Mouse (Mus musculus) spleen, postnatal 10 days (tissue): ENCODE measurements at regions not wholly inside any gene's neighbourhood (a gene's known extent, or its start where the extent isn't known, plus 50 kb on each side); places are given as distances from the start of the nearest gene placed in this dataset.

Experiments
- DNase-seq, 2 experiments: peaks; one replicate each; pipeline ENCODE4 v3.0.0; 2021 to 2022; ENCODE audit warnings: low spot score in 2 of 2

DNA sequence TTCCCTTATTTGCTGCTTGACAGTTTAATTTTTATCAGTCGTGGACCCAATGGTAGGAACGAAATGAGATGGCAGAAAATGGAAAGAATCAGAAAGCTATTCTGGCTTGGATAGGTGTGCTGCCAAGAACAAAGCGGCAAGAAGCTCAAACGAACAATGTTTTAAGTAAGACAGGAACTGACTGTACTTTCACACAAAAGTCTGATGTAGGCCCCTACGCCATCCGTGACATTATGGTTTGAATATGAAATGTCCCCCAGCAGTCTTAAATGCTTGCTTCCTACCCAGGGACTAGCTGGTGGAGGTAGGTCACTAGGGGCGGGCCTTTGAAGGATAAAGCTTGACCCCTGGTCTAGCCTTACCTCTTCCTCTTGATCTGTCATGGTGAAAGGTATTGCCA lies 90.5 kb upstream of the Barx2 start:
- no peak for DNase-seq

DNA sequence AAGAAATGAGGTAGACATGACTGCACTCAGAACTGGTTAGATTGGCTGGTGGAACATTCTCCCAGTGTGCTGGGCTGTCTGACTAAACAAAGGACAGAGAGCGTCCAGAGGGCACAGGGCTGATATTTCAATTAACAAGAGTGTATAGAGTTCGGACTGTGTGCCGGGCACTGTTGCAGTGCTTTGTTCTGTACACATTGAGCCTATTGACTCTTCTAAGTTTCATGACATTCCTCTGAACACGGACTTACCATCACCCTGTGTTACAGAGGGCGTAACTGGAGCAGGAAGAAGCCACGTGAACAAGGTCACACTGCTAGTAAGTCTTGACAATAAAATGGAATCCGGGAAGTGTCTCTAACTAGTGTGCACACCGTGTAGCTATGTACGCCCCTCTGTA lies 92.1 kb upstream of the Barx2 start:
- DNase-seq: no peak

DNA sequence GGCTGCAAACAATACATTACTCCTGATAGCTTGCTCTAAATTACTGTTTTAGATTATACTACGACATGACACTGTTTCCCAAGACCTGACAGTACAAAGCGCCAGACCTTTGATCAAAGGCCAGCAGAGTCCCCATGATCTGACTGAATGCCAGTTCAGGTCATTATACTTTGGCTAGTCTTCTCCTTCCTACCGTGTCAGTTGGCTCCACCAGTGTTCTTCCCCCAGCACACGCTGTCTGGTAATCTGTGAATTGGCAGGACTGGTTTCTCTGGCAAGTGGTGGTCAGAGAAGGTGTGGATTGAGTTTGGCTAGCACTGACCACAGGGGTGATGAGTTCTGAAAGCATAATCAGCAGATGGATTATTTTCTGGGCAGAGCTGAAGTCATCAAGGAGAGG lies 93.1 kb upstream of the Barx2 start:
- no peak for DNase-seq

DNA sequence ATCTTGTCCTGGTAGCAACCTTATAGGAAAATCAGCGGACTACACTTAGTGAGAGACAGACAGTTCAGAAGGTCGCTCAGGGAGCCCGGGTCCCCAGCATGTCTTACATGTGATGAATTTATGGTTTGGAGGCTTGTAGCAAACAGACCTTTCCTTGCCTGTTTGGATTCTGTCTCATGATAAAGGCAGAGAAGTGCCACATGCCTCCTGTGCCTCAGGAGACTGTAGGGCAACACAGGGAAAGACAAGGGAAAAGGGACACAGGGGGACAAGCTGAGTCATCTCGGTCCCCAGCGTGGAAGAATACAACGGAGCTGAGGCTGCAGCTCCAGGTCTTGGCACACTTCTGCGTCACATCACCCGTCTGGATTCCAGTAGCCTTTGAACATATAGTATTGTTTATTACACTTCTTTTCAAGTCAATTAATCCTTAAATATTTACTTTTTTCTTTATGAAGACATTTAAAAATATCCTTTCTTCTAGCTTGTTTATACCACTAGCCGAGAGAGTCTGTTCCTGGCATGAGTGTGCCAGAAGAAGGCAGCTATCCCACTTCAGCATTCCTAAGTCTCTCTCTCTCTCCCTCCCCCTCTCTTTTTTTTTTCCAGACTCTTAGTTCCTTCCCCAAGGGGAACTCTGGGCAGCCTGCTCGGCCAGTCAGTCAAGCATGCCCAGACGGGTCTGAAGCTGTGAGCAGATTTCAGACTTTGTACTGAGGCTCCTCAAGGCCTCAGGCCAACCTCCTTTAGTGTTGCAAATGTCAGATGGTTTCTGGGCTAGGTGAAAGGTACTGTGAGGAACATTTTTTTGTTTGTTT lies 97.9 kb upstream of the Barx2 start:
- no peak for DNase-seq

DNA sequence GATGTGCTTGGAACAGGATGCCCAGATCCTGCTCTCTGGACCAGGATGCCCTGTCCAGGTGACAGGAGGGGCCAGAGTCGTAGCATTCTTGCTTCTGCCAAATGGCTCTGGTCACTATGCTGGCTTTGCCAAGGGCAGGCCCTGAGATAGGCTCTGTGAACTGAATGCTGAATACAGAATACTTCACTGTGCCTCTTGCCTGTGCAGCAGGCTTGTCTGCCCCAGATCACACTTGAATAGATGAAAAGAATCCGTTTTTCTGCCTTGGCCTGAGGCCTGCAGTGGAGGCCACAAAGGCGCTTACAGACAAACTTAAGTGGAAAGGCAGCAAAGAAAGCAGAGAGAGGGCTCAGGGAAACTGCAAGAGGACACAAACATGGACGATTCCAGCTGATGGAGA lies 99.7 kb upstream of the Arhgap32 start:
- no peak for DNase-seq

DNA sequence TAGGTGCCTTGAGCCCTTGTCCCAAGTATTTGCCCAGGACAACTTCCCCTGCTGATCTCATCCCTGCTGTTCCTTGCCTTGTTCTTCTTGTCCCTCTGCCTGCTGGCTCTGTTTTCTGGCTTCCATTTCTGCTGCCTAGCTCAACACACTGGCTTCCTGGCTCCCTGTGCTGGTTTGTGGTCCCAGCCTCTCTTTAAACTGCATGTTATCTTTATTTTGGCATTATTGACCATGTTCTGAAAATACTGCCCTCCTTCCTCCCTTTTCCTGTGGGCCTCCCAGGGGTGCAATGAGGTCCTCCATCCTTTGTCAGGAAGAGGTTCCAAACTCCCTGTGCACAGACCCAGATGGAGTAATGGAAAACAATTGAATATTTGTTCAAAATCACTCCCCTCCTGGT lies 97.9 kb upstream of the Arhgap32 start:
- no peak for DNase-seq

DNA sequence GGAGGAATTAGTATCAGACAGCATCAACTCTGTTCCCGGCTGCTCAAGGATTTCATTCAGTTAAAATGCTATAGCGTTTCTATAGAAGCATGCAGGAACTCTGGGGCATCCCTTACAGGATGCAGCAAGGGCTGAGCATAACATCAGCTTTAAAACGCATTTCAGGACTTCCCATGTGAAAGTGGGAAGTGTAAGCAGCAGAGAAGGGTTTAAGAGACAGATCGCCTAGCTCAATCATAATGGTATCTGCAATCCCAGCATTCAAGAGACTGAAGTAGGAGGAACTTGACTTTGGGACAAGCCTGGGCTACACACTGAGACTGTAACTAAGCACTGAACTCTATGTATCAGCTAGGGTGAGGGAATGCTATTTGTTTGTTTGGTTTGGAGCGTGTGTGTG lies 96.2 kb upstream of the Arhgap32 start:
- no peak for DNase-seq

DNA sequence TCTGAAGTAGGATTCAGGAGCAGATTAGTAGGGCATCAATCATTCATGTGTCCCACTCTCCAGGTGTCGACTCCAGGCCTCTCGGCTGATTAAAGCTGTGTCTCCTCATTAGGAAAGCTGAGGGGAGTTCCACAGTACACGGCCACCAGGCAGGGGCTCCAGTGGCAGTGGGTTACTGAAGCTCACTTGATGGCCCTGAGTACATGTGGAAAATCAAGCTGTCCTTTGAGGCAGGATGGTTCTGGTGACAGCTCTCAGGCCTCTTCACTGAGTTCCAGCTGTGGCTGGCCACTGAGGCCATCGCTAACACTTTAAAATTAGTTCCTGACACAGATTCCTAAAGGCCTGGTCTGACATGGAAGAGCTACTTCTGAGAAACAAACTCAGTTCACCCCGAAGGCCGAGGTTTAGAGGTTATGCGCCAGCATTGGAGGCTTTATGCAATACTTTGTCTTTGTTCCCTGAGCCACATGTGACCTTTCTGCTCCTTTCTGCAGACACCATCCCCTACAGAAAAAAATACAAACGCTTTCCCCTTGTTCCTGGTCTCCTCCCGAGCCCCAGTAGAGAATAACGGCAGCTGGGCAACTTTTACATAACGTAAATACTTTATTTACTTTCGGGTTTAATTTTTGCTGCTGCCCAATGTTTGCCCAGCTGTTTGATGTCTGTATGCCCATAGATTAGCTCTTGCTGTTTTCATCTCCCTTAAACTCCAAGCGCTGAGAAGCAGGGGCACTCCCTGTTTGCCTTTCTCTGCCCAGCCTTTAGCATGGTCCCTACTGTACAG lies 94.8 kb upstream of the Arhgap32 start:
- DNase-seq: no peak

DNA sequence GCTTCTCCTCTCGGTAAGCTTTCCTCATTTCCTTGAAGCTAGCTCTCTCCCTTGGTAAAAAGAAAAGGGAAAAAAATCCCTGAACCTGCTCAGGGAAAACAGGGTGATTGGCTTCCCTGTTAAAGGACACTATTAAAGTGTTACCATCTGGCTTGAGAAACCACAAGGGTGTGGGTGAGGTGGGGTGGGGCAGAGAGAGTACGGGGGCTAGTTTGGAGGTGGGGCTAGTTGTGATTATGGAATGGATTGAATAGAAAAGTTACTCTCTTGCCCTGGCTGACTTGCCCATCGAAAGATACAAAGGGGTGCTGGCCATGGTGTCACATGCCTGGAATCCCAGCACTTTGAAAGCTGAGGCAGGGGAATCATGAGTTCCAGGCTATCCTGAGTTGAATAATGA lies 94.2 kb upstream of the Arhgap32 start:
- DNase-seq: no peak

DNA sequence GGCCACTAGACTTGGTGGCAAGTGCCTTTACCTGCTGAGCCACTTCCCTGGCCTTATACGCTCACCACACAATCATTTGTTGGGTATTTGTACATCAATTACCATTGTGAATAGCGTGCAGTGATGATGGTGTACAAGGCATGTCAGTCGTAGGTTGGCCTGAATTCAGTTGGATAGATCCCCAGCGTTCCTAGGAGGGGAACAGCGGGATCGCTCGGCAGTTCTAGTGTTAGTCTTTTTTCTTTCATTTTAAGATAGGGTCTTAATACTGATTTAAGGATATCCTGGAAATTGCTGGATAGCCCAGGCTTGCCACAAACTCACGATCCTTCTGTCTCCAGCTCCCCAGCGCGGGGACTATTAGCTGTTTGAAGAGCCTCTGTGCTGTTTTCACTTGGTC lies 92.9 kb upstream of the Arhgap32 start:
- no peak for DNase-seq

DNA sequence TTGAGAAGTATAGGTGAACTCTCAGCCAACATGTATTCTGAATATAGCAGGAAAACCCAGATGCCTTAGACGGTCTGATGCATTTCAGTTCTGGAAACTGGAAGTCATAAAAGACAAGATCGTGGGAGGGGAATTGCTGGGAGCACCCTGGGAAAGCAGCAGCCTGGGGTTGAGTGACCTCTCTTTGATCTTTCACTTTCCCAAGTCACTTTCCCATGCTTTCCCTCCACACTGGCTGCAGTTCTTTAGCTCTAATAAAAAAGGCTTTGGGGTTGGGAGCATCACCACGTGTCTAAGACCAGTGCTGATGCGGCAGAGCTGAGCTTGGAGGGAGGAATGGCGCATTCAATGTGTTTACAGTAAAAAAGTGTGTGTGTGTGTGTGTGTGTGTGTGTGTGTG lies 91.2 kb upstream of the Arhgap32 start:
- no peak for DNase-seq

DNA sequence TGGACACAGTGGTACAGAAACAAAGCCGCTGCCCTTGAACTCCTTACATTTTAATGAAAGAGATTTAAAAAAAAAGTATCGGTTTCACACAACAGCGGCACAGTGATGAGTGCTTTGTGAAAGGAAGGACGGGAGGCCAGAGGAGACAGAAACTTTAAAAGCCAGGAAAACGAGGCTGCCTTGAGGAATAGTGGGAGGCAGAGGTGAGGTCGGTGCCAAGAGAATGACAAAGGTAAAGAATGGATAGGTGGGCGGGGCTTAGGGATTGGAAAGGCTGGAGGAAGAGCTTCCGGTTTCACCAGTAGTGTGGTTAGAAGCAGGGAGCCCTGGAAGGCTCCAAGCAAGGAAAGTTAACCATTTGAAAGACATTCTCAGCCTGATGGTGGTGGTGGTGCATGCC lies 88.0 kb upstream of the Arhgap32 start:
- no peak for DNase-seq

DNA sequence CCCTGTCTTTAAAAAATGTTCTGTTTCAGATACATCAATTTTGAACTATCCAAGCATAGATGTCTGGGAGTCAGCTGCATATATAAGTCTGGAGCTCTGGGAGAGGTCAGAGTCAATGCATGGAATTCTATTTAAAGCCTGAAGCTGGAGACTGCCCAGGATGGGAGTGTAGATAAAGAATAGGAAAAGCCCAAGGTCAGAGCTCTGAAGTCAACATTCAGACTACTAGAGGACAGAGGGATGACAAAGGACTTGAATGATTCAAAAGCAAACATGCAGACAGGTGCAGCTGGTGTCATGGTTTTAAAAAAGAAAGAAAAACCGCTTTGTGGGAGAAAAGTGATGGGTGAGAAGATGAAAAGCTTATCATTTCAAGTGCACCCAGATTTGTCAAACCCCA lies 86.9 kb upstream of the Arhgap32 start:
- DNase-seq: no peak

DNA sequence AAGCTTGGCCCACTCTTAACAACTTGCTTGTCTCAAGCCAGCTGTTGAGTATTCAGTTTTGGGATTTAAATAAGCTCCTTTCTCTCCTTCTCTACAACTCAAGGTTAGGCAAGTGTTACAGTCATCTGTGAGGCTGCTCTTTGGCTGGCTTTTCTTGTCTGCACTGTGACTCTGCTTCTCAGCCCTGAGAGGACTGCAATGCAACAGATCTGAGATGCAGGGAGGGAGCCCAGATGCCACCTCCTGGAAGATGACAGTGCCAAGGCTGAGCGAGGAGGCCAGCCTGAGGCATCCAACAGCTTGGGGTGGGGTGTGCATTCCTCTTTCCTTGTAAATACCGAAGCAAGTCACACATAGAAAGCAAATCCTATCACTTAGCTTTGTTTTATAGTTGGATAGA lies 86.2 kb upstream of the Arhgap32 start:
- DNase-seq: no peak

DNA sequence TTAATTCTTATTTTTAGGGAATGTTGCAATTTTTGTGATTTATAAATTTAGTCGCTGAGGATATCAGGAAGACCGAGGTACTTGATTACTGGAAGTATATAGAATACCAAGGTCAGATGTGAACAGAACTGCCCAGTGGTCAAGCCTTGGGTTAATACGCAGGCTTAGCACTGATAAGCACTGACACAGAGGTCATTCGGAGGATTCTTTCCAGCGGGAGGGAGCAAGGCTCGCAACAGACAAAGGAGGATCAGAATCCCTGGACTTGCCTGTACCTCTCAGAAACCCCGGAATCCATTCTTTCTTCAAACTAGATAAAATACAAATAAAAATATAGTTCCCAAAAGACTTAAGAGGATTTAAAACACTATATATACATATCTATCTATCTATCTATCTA lies 85.7 kb upstream of the Arhgap32 start:
- no peak for DNase-seq

DNA sequence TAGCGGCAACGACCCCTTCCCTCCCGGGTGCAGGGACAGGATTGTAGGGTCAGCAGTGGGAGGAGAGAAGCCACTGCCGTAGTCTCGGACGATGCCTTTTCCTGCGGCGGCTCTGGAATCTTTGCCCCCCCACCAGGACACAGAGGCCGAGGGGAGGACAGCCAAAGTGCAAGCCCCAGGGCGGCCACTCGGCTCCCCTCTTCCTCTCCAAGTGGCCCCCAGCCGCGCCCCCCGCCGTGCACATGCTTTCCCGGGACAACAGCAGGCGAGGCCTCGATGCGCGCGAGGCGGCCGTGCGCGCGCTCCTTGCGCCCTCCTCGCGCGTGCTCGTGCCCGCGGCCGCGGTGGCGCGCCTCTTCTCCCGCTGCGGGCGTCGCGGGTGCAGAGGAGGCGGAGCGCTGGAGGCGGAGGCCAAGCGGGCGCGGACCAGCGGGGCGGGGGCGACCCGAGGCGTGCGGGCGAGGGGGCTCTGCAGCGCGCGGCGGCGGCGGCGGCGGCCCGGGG lies 83.9 kb upstream of the Arhgap32 start:
- peak; percentile 7 to 47 for DNase-seq

DNA sequence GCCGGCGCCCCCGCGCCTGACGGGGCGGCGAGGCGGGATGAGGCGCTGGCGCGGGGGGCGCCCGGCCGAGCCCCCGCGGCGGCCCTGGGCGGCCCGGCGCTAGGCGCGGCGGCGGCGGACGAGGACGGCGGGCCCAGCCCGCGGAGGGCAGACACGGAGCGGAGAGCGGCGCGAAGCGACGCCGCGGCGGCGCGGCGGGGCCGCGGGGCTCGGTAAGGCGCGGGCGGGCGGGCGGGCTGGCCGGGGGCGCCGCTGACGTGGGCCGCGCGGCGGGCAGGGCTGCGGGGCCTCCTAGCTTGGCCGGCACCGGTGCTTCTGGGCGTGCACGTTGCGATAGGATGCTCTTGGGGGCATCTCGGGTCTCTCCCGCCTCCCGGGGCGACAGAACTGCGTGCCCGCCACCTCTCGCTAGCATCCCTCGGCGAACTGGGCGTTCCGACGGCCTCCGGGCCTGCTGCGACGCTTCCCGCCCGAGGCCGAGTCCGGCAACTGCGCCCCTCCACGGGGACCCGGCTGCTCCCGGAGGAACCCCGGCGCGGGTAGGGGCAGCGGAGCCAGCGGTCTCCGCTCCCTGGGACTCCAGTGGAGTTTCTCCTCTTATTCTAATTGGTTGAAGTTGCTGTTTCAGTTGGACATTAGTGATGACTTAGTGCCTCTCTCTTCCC lies 83.3 kb upstream of the Arhgap32 start:
- peak; percentile 24 to 33 for DNase-seq

DNA sequence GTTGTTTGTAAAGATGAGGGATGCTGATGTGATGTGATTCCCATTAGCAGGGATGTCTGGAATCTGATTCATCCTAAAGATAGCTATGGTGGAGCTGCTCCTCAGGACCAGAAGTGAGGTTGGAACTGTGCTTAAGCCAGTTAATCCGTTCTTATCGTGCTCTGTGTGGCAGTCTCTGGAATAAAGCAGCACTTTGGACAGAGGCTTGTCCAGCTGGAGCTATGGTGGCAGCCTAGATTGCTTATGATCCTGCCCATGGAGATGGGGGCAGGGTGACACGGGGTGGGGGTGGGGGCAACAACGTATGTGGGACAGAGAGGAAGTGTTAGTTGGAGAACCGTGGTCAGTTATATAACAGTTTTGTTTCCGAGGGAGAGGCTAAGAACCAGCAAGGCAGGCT lies 82.0 kb upstream of the Arhgap32 start:
- no peak for DNase-seq

DNA sequence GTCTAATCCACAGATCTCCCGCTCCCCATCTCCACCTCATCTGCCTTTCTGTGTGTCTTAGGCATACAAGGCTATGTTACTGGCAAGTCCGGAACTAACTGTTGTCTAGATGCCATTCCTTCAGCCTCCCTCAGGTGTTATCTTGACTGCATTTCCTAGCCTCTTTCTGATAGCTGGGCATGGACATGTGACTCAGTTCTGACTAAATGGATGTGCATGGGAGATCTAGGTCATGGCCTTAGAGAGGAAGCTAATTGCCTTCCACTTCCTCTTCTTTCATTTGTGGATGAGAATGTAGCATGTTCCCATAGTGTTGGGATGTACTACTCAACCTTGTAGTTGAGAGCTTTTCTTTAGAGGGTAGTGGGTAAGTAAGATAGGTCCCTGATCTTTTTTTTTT lies 75.9 kb upstream of the Arhgap32 start:
- DNase-seq: no peak

DNA sequence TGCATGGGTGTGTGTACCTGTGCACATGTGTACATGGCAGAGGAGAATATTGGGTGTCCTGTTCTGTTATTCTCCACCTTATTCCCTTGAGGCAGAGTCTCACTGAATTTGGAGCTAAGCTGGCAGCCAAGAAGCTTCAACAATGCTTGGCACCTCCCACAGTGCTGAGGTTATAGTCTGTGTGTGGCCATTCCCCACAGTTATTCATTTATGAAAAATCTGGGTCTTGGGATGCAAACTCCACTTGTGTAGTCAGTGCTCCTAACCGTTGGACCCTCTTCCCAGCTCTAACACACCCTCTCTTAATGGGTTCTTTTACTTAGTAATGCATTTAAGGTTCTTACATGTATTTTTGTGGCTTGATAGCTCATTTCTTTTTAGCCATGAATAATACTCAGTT lies 72.6 kb upstream of the Arhgap32 start:
- no peak for DNase-seq

DNA sequence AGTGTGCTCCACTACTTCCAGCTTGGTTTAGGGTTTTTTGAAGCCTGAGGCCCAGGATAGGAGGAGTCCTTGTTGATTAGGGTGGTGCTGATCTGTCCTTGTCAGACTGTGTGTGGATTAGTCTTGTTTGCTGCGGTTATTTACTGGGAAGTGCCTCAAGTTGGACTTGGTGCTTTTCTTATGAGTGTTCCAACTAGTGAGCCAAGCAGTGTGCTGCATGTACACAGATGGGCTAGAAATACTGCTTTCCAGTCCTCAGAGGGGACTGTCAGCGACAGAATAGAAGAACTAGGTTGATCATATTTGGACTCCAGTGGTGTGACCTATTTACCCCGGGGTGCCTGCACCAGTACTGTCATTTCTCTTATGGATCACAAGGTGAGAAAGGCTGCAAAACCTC lies 69.1 kb upstream of the Arhgap32 start:
- no peak for DNase-seq

DNA sequence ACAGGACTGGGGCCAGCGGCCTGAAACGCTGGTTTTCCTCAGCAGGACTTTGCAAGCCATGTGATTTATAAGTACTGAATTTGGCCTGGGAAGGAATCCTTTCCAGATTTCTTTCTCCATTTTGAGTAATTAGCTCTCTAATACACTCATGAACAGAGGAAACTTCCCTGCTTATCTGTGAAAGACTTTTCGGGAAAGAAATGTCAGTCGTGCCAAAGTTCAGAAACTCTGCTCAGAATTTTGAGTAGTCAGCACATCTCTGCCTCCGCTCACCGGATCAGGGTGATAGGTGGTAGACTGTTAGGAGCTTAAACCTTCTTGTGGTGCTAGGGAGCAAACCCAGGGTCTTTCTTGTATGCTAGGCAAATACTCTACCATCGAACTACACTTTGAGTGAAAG lies 67.0 kb upstream of the Arhgap32 start:
- no peak for DNase-seq

DNA sequence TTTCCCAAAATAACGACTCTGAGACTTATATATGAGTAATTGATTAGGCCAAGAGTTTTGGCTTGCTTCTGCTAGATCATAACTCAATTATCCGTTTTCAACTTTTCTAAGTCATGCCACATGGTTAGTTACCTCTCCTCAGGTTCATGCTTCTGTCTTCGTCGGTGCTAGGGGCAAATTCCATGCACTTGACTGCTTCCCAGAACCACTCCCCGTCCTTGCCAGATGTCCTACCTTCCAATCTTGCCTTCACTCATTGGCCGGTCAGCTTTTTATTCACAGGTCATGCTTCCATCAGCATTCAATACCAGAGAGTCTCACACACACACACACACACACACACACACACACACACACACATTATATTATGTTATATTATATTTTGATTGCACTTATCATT lies 66.4 kb upstream of the Arhgap32 start:
- DNase-seq: no peak
